Mouse (Mus musculus): ENCODE results near the gene Inpp5f.
A peak's percentile ranks its signal among the peaks of the same experiment; 100 is the strongest.
"Not testable (repeated sequence)": the region's sequence is repeated elsewhere in the genome, so short reads cannot be mapped to it uniquely, and the experiment has no call there.

Inpp5f gene

GRCm38 (mm10) chr7:128592936-128593241 lies 18.2 kb upstream of the Inpp5f start:
- DNase-seq (ENCODE audit: low spot score), result no peak

DNA sequence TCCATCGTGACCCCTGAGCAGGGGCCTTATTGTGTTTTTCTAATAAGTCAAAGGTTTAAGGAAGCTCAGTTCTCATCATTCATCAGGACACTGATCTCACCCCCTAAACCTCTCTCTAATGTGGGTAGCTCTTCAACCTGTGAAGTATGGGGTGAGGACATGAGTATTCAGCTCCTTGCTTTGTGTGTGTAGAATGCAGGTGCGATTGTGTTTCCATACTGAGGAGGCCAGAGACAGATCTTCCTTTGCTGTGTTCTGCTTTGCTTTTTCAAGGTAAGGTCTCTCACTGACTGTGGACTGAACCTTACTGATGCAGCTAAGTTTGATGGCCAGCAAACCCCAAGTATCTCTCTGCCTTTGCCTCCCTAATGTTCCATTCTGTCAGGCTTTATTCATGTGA lies 14.9 kb upstream of the Inpp5f start:
- DNase-seq (ENCODE audit: low spot score), result no peak

DNA sequence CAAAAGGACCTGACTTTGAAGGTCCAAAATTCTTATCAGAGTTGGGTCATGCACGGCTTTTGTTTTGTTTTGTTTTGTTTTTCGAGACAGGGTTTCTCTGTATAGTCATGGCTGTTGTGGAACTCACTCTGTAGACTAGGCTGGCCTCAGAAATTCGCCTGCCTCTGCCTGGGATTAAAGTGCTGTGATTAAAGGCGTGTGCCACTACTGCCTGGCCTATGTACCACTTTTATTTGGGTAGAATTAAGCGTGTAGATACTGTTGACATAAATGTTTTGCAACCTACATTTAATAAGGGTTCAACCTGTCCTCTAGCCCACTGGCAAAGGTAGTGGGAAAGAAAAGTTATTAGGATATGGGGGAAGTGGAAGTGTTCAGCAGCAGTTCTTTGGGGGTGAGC lies 12.1 kb upstream of the Inpp5f start:
- DNase-seq (ENCODE audit: low spot score), result no peak

GRCm38 (mm10) chr7:128601826-128602225 lies 9.3 kb upstream of the Inpp5f start:
- no peak for DNase-seq (ENCODE audit: low spot score)

DNA sequence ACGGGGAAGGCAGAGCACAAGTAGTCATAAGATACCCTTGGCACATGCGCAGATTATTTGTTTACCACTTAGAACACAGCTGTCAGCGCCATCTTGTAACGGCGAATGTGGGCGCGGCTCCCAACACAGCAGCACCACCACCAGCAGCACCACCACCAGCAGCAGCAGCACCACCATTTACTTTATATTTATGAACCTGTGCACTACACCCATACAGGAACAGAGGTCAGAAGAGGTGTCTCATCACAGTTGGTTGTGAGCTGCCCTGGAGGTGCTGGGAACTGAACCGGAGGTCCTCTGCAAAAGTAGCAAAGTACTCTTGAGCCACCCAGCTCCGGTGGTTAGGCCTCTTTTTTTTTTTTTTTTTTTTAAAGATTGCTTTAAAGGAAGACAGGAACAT lies 1.2 kb upstream of the Inpp5f start:
- not testable (repeated sequence) for DNase-seq (ENCODE audit: low spot score)

DNA sequence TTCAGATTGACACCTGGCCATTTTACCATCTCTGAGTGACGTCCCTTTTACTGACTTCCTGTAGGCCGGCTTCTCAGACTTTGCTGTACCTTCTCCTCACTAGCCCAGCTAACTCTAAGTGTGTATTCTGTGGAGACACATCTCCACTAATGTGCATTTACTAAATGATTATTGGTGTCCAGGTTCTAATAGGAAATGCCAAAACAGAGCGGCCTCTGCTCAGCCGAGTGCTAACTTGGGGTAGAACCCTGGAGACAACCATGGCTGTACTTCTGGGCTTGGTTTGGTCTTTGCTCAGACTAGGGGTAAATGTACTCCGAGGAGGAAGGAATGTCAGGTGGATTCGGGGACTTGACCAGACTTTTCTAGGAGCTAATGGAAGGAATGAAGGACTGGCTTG lies 638 bp upstream of the Inpp5f start:
- no peak for DNase-seq (ENCODE audit: low spot score)

- peak; percentile 39 for DNase-seq (ENCODE audit: low spot score)
These were observed 777 bp downstream of the Inpp5f start for GRCm38 (mm10) chr7:128611799-128612411.

DNA sequence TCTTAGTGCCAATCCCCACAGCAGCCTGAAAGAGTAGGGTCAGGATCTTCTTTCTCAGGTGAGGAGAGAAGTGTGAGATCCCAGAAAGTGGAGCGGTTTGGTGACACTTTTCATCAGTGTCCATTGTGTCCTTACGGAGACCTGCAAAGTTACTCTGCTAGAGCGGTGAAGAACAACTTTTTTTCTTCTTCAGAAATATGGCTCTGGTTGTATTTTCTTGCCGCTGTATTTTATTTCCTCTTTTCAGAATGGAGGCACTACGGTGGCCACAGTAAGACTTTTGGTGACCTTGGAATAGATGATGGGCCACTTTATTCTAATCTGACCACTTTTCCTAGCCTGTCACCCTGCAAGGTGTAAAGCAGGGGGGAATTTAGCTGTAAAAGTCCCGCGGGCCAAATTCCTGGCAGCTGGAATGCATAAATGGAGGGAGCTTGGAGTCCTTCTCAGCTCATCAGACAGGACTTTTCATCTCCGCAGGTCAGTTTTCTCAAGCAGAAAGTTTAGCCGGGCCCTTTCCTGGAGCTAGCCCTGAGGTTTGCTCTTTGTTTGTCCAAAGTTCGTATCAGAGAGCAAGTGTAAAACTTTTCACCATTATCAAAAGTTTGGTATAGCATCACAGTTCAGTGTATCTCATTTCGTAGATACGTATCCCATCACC lies 1.5 kb downstream of the Inpp5f start:
- no peak for DNase-seq (ENCODE audit: low spot score)

- no peak for DNase-seq (ENCODE audit: low spot score)
These were observed 2.5 kb downstream of the Inpp5f start for GRCm38 (mm10) chr7:128613578-128613977.

GRCm38 (mm10) chr7:128617587-128617986 lies 6.5 kb downstream of the Inpp5f start:
- no peak for DNase-seq (ENCODE audit: low spot score)

GRCm38 (mm10) chr7:128620178-128620577 lies 9.1 kb downstream of the Inpp5f start:
- DNase-seq (ENCODE audit: low spot score), result no peak

DNA sequence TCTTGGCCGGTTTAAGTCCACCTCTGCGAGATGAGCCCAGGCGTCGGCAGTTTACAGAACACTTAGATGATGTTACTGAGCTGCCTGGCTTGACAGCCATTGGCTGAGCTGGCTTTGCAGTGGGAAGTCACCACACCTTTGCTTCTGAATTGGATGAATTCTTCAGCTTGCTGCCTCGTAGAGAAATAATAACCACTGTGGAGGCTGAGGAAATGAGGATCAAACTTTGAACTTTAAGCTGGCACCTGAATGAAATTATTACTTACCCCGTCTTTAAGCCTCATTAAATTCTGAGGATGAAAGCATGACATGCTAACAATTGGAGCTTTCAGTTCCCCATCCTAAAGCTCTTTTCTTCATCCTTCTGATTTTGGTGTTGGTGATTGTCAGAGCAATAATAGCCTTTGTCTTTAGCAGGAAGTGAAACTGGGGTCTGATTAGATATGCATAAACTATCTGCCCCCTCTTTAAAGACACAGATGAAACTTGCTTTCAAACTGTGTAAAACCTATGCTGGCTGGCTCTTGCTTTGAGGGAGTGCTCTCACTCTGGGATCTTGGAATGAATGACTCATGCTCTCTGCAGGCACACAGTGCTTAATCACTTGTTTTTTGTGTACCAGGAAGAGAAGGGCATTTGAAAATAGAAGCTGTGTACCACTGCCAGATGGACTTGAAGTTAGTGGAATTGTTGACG lies 11.3 kb downstream of the Inpp5f start:
- peak; percentile 64 for DNase-seq (ENCODE audit: low spot score)

DNA sequence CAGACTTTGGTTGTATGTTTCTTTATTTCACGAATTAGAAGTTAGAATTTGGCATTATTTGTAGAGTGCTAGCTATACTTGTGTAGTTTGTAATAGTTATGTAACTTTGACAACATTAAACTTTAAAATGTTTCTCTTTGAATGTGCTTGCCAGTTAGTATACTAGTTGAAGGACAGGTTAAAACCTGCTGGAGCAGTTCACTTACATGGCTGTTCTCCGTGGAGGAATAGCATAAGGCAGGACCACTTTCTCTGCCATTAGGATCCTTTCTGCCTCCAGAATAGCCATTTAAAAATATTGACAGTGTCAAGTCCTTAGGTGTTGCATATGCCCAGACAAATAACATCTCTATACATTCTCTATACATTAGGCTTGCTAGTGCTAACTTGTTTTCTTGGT lies 11.9 kb downstream of the Inpp5f start:
- no peak for DNase-seq (ENCODE audit: low spot score)

- DNase-seq (ENCODE audit: low spot score), result no peak
These were observed 14.3 kb downstream of the Inpp5f start for GRCm38 (mm10) chr7:128625382-128625781.

DNA sequence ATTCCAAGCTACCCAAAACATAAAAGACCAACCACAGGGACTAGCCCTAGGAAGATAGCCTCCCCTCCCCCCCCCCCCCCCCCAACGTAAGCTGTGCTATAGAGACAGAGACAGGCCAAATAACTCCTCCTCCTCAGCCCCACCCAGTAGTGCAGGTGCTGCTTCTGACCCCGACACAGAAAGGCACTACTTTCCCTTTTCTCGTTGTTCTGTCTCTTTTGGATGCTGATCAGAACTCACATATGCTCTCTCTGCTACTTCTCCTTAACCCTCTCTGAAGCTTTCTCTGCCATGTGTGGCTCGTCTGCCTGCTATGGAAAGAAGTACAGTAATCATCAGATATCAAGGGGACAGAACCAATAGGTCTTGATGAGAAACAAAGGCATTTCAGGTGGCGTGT lies 15.5 kb downstream of the Inpp5f start:
- no peak for DNase-seq (ENCODE audit: low spot score)

- DNase-seq (ENCODE audit: low spot score), result no peak
These were observed 16.1 kb downstream of the Inpp5f start for GRCm38 (mm10) chr7:128627251-128627650.

- no peak for DNase-seq (ENCODE audit: low spot score)
These were observed 16.6 kb downstream of the Inpp5f start for GRCm38 (mm10) chr7:128627723-128628122.

DNA sequence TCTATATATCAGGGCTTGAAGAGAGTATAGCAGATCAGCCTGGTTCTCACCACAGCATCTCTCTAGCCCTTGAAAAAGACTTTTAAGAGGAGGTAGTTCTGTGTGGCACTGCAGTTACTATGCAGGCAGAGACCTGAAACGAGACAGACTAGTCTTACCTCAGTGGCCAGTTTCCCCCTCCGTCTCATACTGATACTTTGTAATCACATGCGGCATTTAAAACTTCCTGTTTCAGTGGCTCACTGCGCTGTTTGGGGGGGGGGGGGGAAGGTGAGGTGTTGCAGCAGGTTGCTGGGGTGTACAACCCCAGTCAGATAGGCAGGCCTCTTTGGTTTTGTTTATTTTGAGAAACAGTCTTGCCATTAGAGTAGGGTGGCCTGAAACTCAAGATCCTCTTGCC lies 22.0 kb downstream of the Inpp5f start:
- no peak for DNase-seq (ENCODE audit: low spot score)

DNA sequence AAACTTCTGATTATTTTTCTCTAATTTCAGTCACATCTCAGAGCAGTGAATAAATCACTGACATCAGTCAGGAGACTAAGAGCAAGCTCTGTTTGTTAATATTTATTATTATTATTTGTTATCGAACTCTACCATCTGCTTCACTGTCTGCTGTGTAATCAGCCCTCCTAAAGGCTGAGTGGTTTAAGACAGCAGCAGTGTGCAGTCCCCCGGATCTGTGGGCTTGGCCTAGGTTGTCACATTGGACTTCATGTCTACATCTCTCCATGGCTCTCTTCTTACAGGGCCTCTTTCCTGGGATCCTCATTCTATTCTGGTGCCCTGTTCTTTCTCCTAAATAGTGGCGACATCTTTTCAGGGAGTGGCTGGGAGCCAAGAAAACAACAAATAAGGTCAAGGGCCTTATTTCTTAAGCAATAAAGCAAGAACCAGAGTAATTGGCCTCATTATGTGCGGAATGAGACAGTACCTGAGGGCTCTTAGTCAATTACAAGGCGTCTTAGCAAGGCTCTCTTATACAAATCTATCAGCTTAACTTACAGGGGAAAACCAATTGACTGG lies 28.9 kb downstream of the Inpp5f start:
- peak; percentile 87 for DNase-seq (ENCODE audit: low spot score)

GRCm38 (mm10) chr7:128641571-128641970 lies 30.4 kb downstream of the Inpp5f start:
- DNase-seq (ENCODE audit: low spot score), result no peak

GRCm38 (mm10) chr7:128642386-128642785 lies 31.3 kb downstream of the Inpp5f start:
- DNase-seq (ENCODE audit: low spot score), result no peak

- no peak for DNase-seq (ENCODE audit: low spot score)
These were observed 45.8 kb downstream of the Inpp5f start for GRCm38 (mm10) chr7:128656970-128657369.

- DNase-seq (ENCODE audit: low spot score), result no peak
These were observed 52.8 kb downstream of the Inpp5f start for GRCm38 (mm10) chr7:128663906-128664305.

Data from adipocyte (in vitro differentiated cells).